Mouse (Mus musculus) olfactory bulb, adult 2 months (tissue): ENCODE results near the gene Gm10563. TPM values are rescaled to one million over a fixed set of nuclear protein-coding genes. Genes with fewer than 3 reads are reported as not detected.

Experiments
- H3K27ac ChIP-seq: fragments of 200-500 bp; 2 replicates; pipeline ENCODE4 v1.5.1; 2012; ENCODE audit warnings: low read depth, low read length; ENCODE audit not compliant: insufficient read depth
- H3K4me1 ChIP-seq: fragments of 200-500 bp; 2 replicates; pipeline ENCODE4 v1.6.1; 2012; ENCODE audit warnings: low read length; ENCODE audit not compliant: control insufficient read depth, insufficient read depth
- H3K4me3 ChIP-seq: fragments of 200-500 bp; 2 replicates; pipeline ENCODE4 v1.5.1; 2012; ENCODE audit warnings: mild to moderate bottlenecking, low read depth, low read length, moderate library complexity; ENCODE audit not compliant: insufficient read depth
- CTCF ChIP-seq: fragments of 200-500 bp; IDR thresholded peaks from 2 replicates; pipeline ENCODE4 v1.5.1; 2012; ENCODE audit warnings: low read depth, mild to moderate bottlenecking, low read length, moderate library complexity; ENCODE audit not compliant: insufficient read depth
- POLR2A ChIP-seq: fragments of 200-500 bp; IDR thresholded peaks from 2 replicates; pipeline ENCODE4 v1.6.1; 2012; ENCODE audit warnings: mild to moderate bottlenecking, low read depth, low read length, moderate library complexity; ENCODE audit not compliant: insufficient read depth
- WGBS: fragments of 180-500 bp; shearing (Covaris S2); methylation state at CpG from one replicate; pipeline ENCODE4 v1.1.7; 2018; 5-methylcytosine and 5-hydroxymethylcytosine counted together
- polyA plus RNA-seq: library from polyadenylated mRNA; stranded (reverse); fragments of >200 nt; gene quantifications from 2 replicates; pipeline ENCODE4 v1.2.4, GENCODE M21; 2012; ENCODE audit warnings: low replicate concordance; ENCODE audit not compliant: missing spikeins, insufficient read depth, insufficient read length

Gene Gm10563
- polyA plus RNA-seq, 1 experiment = not detected

DNA sequence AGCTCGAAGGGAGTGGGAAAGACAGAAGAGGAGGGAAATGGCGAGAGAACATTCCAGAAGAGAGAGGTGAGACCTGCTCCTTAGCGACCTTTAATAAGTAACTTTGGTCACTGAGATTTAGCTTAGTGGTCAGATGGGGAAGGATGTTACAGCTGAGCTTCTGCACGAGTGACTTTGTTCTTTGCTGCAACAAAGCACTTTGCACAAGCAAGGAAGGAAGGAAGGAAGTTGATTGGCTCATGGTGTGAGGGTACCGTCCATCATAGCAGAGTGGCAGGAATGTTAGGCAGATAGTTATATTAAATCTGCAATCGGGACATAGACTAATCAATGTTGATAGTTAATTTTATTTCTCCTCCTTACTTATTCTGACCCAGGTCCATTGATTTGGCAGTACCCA, 14.9 kb downstream of the Gm10563 start:
- H3K4me3 ChIP-seq = no peak overlapping the region
- H3K4me1 ChIP-seq = no peaks in the 10 kb centered on the region
- TF ChIP-seq CTCF = no peak
- TF ChIP-seq POLR2A = no peak
- no peak overlapping the region for H3K27ac ChIP-seq
- WGBS = 89% methylated on average over 6 of the region's 6 CpGs

DNA sequence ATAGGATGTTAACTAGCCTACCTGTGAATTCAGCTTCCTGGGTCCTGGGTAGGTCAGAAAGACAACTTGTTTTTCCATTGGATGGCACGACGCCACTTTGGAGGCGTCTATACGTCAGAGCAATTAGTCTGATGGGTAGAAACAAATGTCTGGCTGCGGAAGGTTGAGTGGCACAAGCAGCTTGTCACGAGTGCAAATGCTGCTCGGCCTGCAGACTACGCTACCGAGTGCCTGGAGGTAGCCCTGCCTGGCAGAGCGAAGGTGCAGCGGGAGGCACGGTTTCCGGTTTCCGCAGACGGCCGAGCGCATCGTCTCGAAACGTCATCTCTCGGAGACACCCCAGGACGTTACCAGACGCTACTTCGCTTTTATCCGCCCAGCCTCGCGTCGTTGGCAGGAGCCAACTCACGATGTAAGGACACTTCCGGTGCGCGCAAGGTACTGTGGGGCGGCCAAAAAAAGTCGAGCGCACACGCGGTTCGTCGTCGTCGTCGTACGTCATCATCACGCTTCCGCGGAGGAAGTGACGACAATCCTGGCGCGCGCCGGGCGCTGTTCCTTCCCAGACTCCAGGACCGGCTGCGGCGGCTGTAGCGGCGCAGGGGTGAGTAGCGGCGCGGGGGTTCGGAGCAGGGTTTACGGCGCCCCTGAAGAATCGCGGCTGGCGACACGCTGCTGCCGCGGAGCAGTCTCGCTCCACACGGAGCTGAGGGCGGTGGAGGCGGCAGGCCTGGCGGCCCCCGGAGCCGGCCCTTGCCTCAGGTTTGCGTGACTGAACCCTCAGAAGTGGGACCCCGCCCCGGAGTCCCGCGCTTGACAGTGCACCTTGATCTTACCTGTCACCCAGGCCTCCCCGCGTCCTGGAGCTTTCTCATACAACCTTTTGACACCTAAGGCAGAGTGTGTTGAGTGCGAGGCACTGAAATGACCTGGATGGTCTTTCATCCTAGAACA, 20.6 kb downstream of the Gm10563 start, which contains the start of gene Cdk11b:
TSS of gene Cdk11b (plus strand) at position 517 of the 954 bp plus-strand sequence.
- under 1% methylated on average over 84 of the region's 84 CpGs for WGBS
- peak within 1 kb of the TSS; percentile 94 for H3K27ac ChIP-seq
- TF ChIP-seq CTCF (no peak), POLR2A (peak; percentile 67)
- no peaks in the 10 kb centered on the region for H3K4me1 ChIP-seq
- H3K4me3 ChIP-seq = peak within 1 kb of the TSS; percentile 70

DNA sequence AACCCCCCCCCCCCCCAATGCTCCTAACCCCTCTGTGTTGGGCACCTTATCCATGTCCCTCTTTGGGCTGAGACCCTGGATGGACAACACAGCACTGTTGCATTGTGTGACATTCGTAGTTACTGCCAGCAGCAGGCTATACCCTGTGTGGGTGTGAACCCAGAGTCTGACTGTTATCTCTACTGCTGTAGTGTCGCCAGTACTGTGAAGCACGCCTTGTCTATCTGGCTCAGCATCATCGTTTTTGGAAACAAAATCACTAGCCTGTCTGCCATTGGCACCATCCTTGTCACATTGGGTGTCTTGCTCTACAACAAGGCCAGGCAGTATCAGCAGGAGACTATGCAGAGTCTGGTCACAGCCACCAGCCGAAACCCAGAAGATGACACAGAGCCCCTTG, 26.9 kb downstream of the Gm10563 start:
- TF ChIP-seq CTCF (no peak), POLR2A (no peak)
- 90% methylated on average over 5 of the region's 5 CpGs for WGBS
- H3K4me3 ChIP-seq = no peak overlapping the region
- no peak overlapping the region for H3K27ac ChIP-seq
- H3K4me1 ChIP-seq = no peaks in the 10 kb centered on the region

DNA sequence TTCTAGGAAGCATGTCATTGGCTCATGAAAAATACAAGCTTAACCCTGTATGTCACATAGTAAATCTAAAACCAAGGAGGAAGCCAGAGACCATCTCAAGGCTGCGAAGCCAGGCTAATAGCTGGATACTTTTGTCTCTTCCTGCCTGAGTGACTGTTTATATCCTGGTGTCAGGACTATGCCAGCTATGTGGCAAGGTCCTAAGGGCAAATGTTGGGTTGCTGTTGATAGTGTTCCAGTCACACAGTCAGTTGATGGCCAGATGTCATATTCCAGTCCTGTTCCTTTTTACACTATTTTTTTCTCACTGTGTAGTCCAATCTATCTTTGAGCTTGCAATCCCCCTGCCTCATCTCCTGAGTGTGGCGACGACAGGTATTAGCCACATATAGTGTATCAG, 31.9 kb downstream of the Gm10563 start:
- Histone ChIP-seq H3K4me1 (no peaks in the 10 kb centered on the region), H3K4me3 (no peak overlapping the region), H3K27ac (no peak overlapping the region)
- TF ChIP-seq CTCF = no peak
- no peak for TF ChIP-seq POLR2A
- WGBS = 94% methylated on average over 3 of the region's 3 CpGs

DNA sequence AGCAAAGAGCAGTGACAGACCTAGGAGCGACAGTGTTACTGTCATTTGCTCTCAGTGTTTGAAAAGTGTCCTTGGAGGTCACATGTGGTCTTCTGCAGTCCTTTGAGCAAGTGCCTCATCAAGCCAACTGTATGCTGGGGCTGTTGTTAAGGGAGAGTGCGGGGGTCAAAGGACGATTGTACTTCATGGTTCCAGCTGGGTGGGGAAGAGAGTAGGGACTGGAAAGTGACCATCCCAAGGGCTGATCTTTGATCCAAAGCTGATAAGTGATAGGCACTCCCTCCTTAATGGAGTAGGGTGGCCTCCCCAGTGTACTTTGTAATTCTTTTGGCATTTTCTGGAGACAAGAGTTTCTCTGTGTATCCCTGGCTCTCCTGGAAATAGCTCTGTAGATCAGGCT, 33.3 kb downstream of the Gm10563 start:
- Histone ChIP-seq H3K4me1 (no peaks in the 10 kb centered on the region), H3K4me3 (no peak overlapping the region), H3K27ac (no peak overlapping the region)
- TF ChIP-seq POLR2A (no peak), CTCF (no peak)
- 89% methylated on average over 3 of the region's 3 CpGs for WGBS

DNA sequence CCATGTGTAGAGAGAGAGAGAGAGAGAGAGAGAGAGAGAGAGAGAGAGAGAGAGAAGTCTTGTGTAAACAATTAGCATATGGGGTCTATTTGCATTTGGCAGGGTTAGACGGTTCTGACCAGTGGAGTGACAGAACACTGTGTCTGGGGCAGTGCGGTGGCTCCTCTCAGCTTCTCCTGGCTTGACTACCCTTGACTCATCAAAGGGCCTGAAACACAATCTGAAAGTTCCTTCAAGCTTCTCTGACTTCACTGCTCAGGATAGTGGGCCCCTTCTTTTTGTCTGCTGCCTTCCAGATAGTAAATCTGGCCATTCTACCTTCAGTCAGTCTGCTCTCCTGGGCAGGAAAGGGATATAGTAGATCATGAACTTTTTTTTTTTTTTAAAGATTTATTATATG, 38.4 kb downstream of the Gm10563 start:
- Histone ChIP-seq H3K4me3 (no peak overlapping the region), H3K27ac (no peak overlapping the region), H3K4me1 (no peaks in the 10 kb centered on the region)
- WGBS = 61% methylated on average over 2 of the region's 2 CpGs
- TF ChIP-seq POLR2A (no peak), CTCF (no peak)

DNA sequence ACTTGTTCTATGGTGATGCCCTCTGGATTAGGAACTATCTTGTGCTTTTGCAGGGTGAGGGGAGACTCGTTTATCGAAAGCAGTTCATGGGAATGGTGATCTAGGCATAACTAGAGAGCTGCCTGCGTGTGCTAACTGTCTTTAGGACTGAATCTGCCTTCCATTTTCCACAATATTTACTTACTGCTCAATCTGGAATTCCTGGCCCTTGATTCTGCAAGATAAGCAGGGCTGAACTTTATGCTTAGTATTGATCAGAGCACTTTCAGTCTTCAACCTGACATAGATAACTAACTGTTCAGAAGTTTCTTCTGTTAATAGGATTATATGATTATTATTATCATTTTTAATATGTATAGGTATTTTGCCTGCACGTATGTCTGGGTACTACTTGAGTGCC, 40.1 kb downstream of the Gm10563 start:
- TF ChIP-seq POLR2A (no peak), CTCF (no peak)
- 93% methylated on average over 4 of the region's 4 CpGs for WGBS
- H3K4me3 ChIP-seq = no peak overlapping the region
- H3K4me1 ChIP-seq = no peaks in the 10 kb centered on the region
- H3K27ac ChIP-seq = no peak overlapping the region

DNA sequence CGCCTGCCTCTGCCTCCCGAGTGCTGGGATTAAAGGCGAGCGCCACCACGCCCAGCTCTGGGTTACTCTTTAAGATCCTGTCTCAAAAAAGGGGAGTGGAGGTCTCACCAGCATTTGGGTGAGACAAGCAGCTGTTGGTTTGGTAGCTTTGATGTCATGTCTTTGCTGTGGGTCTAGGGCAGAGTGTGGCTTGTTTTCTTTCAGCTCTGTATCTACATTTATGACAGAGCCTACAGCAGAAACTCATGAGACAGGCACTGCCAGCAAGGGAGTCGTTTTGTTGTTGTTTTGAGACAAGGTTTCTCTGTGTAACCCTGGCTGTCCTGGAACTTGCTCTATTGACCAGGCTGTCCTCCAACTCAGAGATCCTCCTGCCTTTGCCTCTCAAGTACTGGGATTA, 41.4 kb downstream of the Gm10563 start:
- TF ChIP-seq POLR2A (no peak), CTCF (no peak)
- WGBS = 91% methylated on average over 6 of the region's 6 CpGs
- no peak overlapping the region for H3K4me3 ChIP-seq
- no peak overlapping the region for H3K27ac ChIP-seq
- H3K4me1 ChIP-seq = no peaks in the 10 kb centered on the region

DNA sequence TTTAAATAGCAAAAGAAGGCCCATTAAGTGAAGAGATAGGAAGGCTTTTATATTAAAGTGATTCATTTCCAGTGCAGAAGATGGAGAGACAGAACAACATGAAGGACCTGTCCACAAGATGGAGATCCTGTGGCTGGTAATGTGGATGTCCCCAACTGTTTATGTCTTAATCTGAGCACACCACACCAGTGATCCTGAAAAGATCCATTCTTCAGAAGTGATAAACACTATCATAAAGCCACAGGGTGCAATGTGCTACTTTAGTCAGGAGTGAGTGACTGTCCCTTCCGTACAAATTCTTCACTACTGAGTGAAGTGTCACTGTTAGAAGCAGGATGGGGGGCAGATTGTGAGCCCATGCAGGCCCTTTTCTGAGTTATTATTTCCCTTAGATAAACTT, 42.5 kb downstream of the Gm10563 start:
- 94% methylated on average over 1 of the region's 1 CpGs for WGBS
- Histone ChIP-seq H3K4me3 (no peak overlapping the region), H3K27ac (no peak overlapping the region), H3K4me1 (no peaks in the 10 kb centered on the region)
- TF ChIP-seq POLR2A = no peak
- no peak for TF ChIP-seq CTCF
